Mouse (Mus musculus) intestine, postnatal 0 days (tissue): ENCODE measurements at regions not wholly inside any gene's neighbourhood (a gene's known extent, or its start where the extent isn't known, plus 50 kb on each side); places are given as distances from the start of the nearest gene placed in this dataset.

ENCODE experiments used
- ATAC-seq: fragments of 200-750 bp; cut with Nextera tagmentation; 2 replicates; pipeline ENCODE4 v1.8.0; 2017; ENCODE audit warnings: mild to moderate bottlenecking, moderate TSS enrichment, moderate library complexity
- H3K27ac ChIP-seq: fragments of 300-500 bp; sonication (generic); 2 replicates; pipeline ENCODE4 v1.5.1; 2014; ENCODE audit warnings: mild to moderate bottlenecking, low read depth, low read length, moderate library complexity
- H3K27me3 ChIP-seq: fragments of 300-500 bp; sonication (generic); replicated peaks from 2 replicates; pipeline ENCODE4 v1.6.1; 2014; ENCODE audit warnings: low read length, mixed read lengths; ENCODE audit not compliant: control insufficient read depth, insufficient read depth
- H3K36me3 ChIP-seq: fragments of 300-500 bp; sonication (generic); 2 replicates; pipeline ENCODE4 v1.6.1; 2014; ENCODE audit warnings: mild to moderate bottlenecking, moderate library complexity; ENCODE audit not compliant: control insufficient read depth, insufficient read depth
- H3K4me1 ChIP-seq: fragments of 300-500 bp; sonication (generic); replicated peaks from 2 replicates; pipeline ENCODE4 v1.6.1; 2014; ENCODE audit warnings: antibody characterized with exemption, low read length, mixed read lengths; ENCODE audit not compliant: control insufficient read depth, insufficient read depth
- H3K4me2 ChIP-seq: fragments of 300-500 bp; sonication (generic); replicated peaks from 2 replicates; pipeline ENCODE4 v1.6.1; 2014; ENCODE audit warnings: low read depth, mild to moderate bottlenecking, moderate library complexity
- H3K4me3 ChIP-seq: fragments of 300-500 bp; sonication (generic); 2 replicates; pipeline ENCODE4 v1.5.1; 2014; ENCODE audit warnings: low read depth, low read length
- H3K9ac ChIP-seq: fragments of 300-500 bp; sonication (generic); 2 replicates; pipeline ENCODE4 v1.6.1; 2014; ENCODE audit warnings: mild to moderate bottlenecking, low read depth, low read length
- H3K9me3 ChIP-seq: fragments of 300-500 bp; sonication (generic); 2 replicates; pipeline ENCODE4 v1.6.1; 2016; ENCODE audit warnings: mixed run types; ENCODE audit not compliant: control insufficient read depth
- CTCF ChIP-seq: sonication (generic); IDR thresholded peaks from 2 replicates; pipeline ENCODE4 v1.5.1; 2016; ENCODE audit warnings: low read depth, mild to moderate bottlenecking, control low read depth, antibody characterized with exemption, moderate library complexity
- WGBS: fragments of 180-500 bp; shearing (Covaris S2); extraction: QIAGEN DNeasy Blood & Tissue Kit; methylation state at CpG from one replicate; pipeline ENCODE4 v1.1.7; 2014; 5-methylcytosine and 5-hydroxymethylcytosine counted together

- Histone ChIP-seq H3K27ac (no peak overlapping the region), H3K36me3 (no peaks in the 10 kb centered on the region), H3K27me3 (no peaks in the 10 kb centered on the region), H3K9me3 (no peaks in the 10 kb centered on the region), H3K4me1 (no peaks in the 10 kb centered on the region), H3K4me2 (no peak overlapping the region), H3K9ac (no peak overlapping the region), H3K4me3 (no peak overlapping the region)
- ATAC-seq: no peak
- TF ChIP-seq CTCF: no peak
These were observed 380.4 kb downstream of the Plk2 start for GRCm38 (mm10) chr13:110775251-110775650.

- Histone ChIP-seq H3K4me2 (no peak overlapping the region), H3K9me3 (no peaks in the 10 kb centered on the region), H3K36me3 (no peaks in the 10 kb centered on the region), H3K4me3 (no peak overlapping the region), H3K27me3 (no peaks in the 10 kb centered on the region), H3K9ac (no peak overlapping the region), H3K27ac (no peak overlapping the region), H3K4me1 (no peaks in the 10 kb centered on the region)
- no peak for TF ChIP-seq CTCF
- no peak for ATAC-seq
- WGBS: 53% methylated on average over 12 of the region's 12 CpGs
These were observed 389.4 kb downstream of the Plk2 start for GRCm38 (mm10) chr13:110784162-110784785.

GRCm38 (mm10) chr13:110784822-110785221 is 390.0 kb downstream of the Plk2 start:
- WGBS: 40% methylated on average over 5 of the region's 5 CpGs

GRCm38 (mm10) chr13:110798313-110798712 is 403.5 kb downstream of the Plk2 start:
- Histone ChIP-seq H3K4me1 (no peaks in the 10 kb centered on the region), H3K27ac (no peak overlapping the region), H3K36me3 (no peaks in the 10 kb centered on the region), H3K27me3 (no peaks in the 10 kb centered on the region), H3K4me3 (no peak overlapping the region), H3K4me2 (no peak overlapping the region), H3K9ac (no peak overlapping the region), H3K9me3 (no peaks in the 10 kb centered on the region)
- 54% methylated on average over 7 of the region's 7 CpGs for WGBS
- no peak for ATAC-seq
- no peak for TF ChIP-seq CTCF

More at GRCm38 (mm10) chr13:110784822-110785221, 390.0 kb downstream of the Plk2 start:
- ATAC-seq: no peak
- no peak for TF ChIP-seq CTCF
- H3K4me2 ChIP-seq: no peak overlapping the region
- H3K27ac ChIP-seq: no peak overlapping the region
- H3K9me3 ChIP-seq: no peaks in the 10 kb centered on the region
- H3K36me3 ChIP-seq: no peaks in the 10 kb centered on the region
- no peaks in the 10 kb centered on the region for H3K27me3 ChIP-seq
- H3K4me1 ChIP-seq: no peaks in the 10 kb centered on the region
- no peak overlapping the region for H3K4me3 ChIP-seq
- no peak overlapping the region for H3K9ac ChIP-seq

GRCm38 (mm10) chr13:110802841-110803240 is 408.0 kb downstream of the Plk2 start:
- Histone ChIP-seq H3K36me3 (no peaks in the 10 kb centered on the region), H3K27ac (no peak overlapping the region), H3K4me2 (no peak overlapping the region), H3K4me1 (no peaks in the 10 kb centered on the region), H3K27me3 (no peaks in the 10 kb centered on the region), H3K9me3 (no peaks in the 10 kb centered on the region), H3K4me3 (no peak overlapping the region), H3K9ac (no peak overlapping the region)
- TF ChIP-seq CTCF: no peak
- no peak for ATAC-seq
- 47% methylated on average over 6 of the region's 6 CpGs for WGBS

- no peaks in the 10 kb centered on the region for H3K27me3 ChIP-seq
- no peak overlapping the region for H3K27ac ChIP-seq
- H3K4me2 ChIP-seq: no peak overlapping the region
- no peaks in the 10 kb centered on the region for H3K9me3 ChIP-seq
- no peak for TF ChIP-seq CTCF
- 62% methylated on average over 6 of the region's 6 CpGs for whole genome bisulfite sequencing
- no peak for ATAC-seq
- no peak overlapping the region for H3K4me3 ChIP-seq
- no peaks in the 10 kb centered on the region for H3K4me1 ChIP-seq
- no peak overlapping the region for H3K9ac ChIP-seq
- no peaks in the 10 kb centered on the region for H3K36me3 ChIP-seq
These were observed 417.6 kb downstream of the Plk2 start for GRCm38 (mm10) chr13:110812401-110812800.

GRCm38 (mm10) chr13:110814066-110814465 is 419.2 kb downstream of the Plk2 start:
- Histone ChIP-seq H3K4me3 (no peak overlapping the region), H3K27ac (no peak overlapping the region), H3K9me3 (no peaks in the 10 kb centered on the region), H3K36me3 (no peaks in the 10 kb centered on the region), H3K9ac (no peak overlapping the region), H3K4me2 (no peak overlapping the region), H3K4me1 (no peaks in the 10 kb centered on the region), H3K27me3 (no peaks in the 10 kb centered on the region)
- ATAC-seq: no peak
- no peak for TF ChIP-seq CTCF
- 97% methylated on average over 1 of the region's 1 CpGs for WGBS
